Mouse (Mus musculus): ENCODE results near the gene 2410004P03Rik.

DNA sequence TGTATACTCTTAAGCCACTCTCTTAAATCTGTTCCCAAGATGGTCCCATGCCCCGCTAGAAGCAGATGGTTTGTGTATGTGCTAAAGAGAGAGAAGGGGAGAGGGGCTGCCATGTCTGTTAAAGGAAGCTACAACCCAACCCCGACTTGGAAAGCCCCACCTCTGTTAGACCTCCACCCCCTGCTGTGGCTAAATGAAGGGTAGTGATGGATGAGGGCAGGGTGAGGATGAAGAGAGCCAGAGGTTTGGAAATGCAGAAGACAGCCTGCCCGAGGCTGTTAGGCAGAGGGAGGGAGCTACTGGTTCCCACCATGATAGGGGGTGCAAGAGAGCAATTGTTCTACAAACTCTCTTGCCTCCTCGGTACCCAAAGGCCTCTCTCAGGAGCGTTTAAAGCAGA, 31.8 kb upstream of the 2410004P03Rik start:
- TF ChIP-seq POLR2A (IDR thresholded peaks at IDR 0.05; ENCODE audit: control insufficient read depth, low read depth, low read length), result no peak
- TF ChIP-seq CTCF (IDR thresholded peaks at IDR 0.05; ENCODE audit: control insufficient read depth, insufficient read depth, insufficient replicate concordance, low read depth, low read length), result no peak

Data from testis, adult 2 months (tissue).